Mouse (Mus musculus) ES-Bruce4 (cell line): ENCODE measurements at regions not wholly inside any gene's neighbourhood (a gene's known extent, or its start where the extent isn't known, plus 50 kb on each side); places are given as distances from the start of the nearest gene placed in this dataset.

Source experiments
- H3K27ac ChIP-seq: 2 replicates; pipeline ENCODE4 v1.5.1; 2012; ENCODE audit warnings: low read length, inconsistent platforms; ENCODE audit not compliant: insufficient read depth
- H3K27me3 ChIP-seq: 2 replicates; pipeline ENCODE4 v1.6.1; 2012; ENCODE audit warnings: mild to moderate bottlenecking, low read length, inconsistent platforms; ENCODE audit not compliant: control insufficient read depth, poor library complexity, insufficient read depth, severe bottlenecking
- H3K36me3 ChIP-seq: 2 replicates; pipeline ENCODE4 v1.6.1; 2012; ENCODE audit warnings: inconsistent platforms, mild to moderate bottlenecking, low read length, moderate library complexity; ENCODE audit not compliant: control insufficient read depth, poor library complexity, insufficient read depth, severe bottlenecking
- H3K4me1 ChIP-seq: one replicate; pipeline ENCODE4 v1.8.1; 2011; ENCODE audit warnings: low read length; ENCODE audit not compliant: control insufficient read depth, insufficient read depth
- H3K4me3 ChIP-seq: 2 replicates; pipeline ENCODE4 v1.5.1; 2011; ENCODE audit warnings: low read depth, mild to moderate bottlenecking, low read length
- H3K9ac ChIP-seq: 2 replicates; pipeline ENCODE4 v1.6.1; 2012; ENCODE audit warnings: low read depth, mild to moderate bottlenecking, inconsistent platforms; ENCODE audit not compliant: poor library complexity, severe bottlenecking
- H3K9me3 ChIP-seq: replicated peaks from 2 replicates; pipeline ENCODE4 v1.6.1; 2012; ENCODE audit warnings: mild to moderate bottlenecking, low read length, inconsistent platforms; ENCODE audit not compliant: control insufficient read depth, poor library complexity, insufficient read depth, severe bottlenecking
- CTCF ChIP-seq: IDR thresholded peaks from one replicate; pipeline ENCODE4 v1.8.1; 2011; ENCODE audit warnings: low read depth, low read length
- EP300 ChIP-seq: IDR thresholded peaks from 2 replicates; pipeline ENCODE4 v1.6.1; 2011; ENCODE audit warnings: low read depth, low read length; ENCODE audit not compliant: insufficient read depth
- POLR2A ChIP-seq: IDR thresholded peaks from one replicate; pipeline ENCODE4 v1.8.1; 2011; ENCODE audit warnings: low read length; ENCODE audit not compliant: insufficient read depth

DNA sequence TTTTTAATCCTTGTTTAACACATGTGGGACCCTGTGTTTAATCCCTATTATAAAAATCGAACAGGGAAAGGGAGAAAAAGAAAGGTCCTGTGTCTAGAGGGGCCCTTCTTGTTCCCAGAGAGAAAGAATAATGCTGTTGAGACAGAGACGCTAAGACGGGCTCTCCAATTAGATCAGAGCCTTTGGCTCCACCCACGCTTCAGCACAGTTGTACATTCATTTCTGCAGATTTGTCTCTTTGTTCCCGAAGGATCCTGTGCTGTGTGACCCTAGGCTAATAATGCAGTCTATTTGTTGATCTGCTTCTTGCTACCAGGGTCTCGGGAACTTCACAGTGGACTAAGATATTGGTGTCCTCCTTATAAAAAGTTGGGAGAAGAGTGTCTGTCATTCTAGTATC, 92.0 kb downstream of the Cdc5l start:
- H3K36me3 ChIP-seq, result no peaks in the 10 kb centered on the region
- no peak overlapping the region for H3K9ac ChIP-seq
- no peaks in the 10 kb centered on the region; the same call in 1 of the 2 replicates for H3K9me3 ChIP-seq
- TF ChIP-seq POLR2A, result no peak
- no peak for TF ChIP-seq CTCF
- TF ChIP-seq EP300, result no peak
- H3K27me3 ChIP-seq, result no peaks in the 10 kb centered on the region
- no peaks in the 10 kb centered on the region for H3K4me1 ChIP-seq
- H3K4me3 ChIP-seq, result no peak overlapping the region
- H3K27ac ChIP-seq, result no peak overlapping the region

- Histone ChIP-seq H3K36me3 (no peaks in the 10 kb centered on the region), H3K27ac (no peak overlapping the region), H3K4me1 (no peaks in the 10 kb centered on the region), H3K4me3 (no peak overlapping the region), H3K27me3 (no peaks in the 10 kb centered on the region), H3K9ac (no peak overlapping the region), H3K9me3 (no peaks in the 10 kb centered on the region; the same call in 1 of the 2 replicates)
- TF ChIP-seq POLR2A, result no peak
- TF ChIP-seq CTCF, result no peak
- no peak for TF ChIP-seq EP300
Measured at GRCm38 (mm10) chr17:45340851-45341250, 92.7 kb downstream of the Cdc5l start.

DNA sequence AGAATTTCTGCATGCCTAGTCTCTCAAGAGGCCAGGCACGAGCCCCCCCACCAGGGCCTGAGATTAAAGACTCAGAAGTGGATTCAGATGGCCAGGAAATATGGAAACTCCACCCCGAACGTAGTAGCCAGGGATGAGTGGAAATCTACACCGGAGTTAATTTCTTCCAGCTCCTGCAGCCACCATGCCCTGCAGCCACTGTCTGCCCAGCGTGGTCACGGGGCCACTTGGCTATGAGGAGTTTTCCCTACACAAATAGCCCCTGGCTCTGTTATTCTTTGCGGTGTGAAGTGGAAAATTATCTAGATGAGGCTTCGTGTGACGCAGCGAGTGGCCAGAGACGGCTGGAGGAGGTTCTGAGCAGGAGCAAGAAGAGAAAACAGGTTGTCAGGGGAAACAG, 94.3 kb downstream of the Cdc5l start:
- Histone ChIP-seq H3K4me3 (no peak overlapping the region), H3K27me3 (no peaks in the 10 kb centered on the region), H3K4me1 (no peaks in the 10 kb centered on the region), H3K9ac (no peak overlapping the region), H3K9me3 (no peaks in the 10 kb centered on the region; the same call in 1 of the 2 replicates), H3K27ac (no peak overlapping the region), H3K36me3 (no peaks in the 10 kb centered on the region)
- TF ChIP-seq CTCF (no peak), POLR2A (no peak), EP300 (no peak)

- Histone ChIP-seq H3K9me3 (no peaks in the 10 kb centered on the region), H3K27me3 (no peaks in the 10 kb centered on the region), H3K4me1 (no peaks in the 10 kb centered on the region), H3K4me3 (no peak overlapping the region), H3K9ac (no peak overlapping the region), H3K27ac (no peak overlapping the region), H3K36me3 (no peaks in the 10 kb centered on the region)
- TF ChIP-seq EP300, result no peak
- TF ChIP-seq CTCF, result no peak
- TF ChIP-seq POLR2A, result no peak
Measured at GRCm38 (mm10) chr17:45338086-45338485, 95.5 kb downstream of the Cdc5l start.

GRCm38 (mm10) chr17:45335586-45336151, 97.9 kb downstream of the Cdc5l start:
- Histone ChIP-seq H3K27ac (no peak overlapping the region), H3K27me3 (no peaks in the 10 kb centered on the region), H3K9ac (no peak overlapping the region), H3K4me1 (no peaks in the 10 kb centered on the region), H3K9me3 (no peaks in the 10 kb centered on the region), H3K36me3 (no peaks in the 10 kb centered on the region), H3K4me3 (no peak overlapping the region)
- TF ChIP-seq POLR2A (no peak), EP300 (no peak), CTCF (no peak)

DNA sequence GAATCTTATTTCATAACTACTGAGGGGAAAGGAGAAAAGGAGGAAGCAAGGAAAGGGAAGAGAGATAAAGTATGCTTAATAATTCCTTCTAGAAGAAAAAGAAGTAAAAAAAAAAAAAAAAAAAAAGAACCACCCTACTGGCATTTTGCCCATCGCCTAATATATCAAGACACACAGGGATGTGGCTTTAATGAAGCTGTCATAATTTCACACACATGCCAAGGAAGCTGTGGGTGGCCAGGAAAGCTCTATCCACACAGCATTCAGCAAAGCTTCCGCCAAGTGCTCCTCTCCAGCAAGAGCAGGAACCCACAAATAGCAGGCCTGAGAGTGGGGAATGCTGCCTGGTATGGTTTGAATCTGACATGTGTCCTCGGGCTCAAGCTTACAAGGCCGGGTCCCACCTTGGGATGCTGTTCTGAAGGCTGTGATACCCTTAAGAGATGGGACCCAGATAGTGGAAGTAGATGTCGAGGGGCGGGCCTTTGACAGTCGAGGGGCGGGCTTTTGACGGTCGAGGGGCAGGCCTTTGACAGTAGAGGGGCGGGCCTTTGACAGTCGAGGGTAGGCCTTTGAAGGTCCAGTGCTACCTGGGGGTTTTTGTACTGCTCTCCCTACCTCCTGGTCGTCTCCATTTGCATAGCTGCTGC, 98.7 kb downstream of the Cdc5l start:
- TF ChIP-seq CTCF, result no peak
- TF ChIP-seq EP300, result no peak
- no peak for TF ChIP-seq POLR2A
- Histone ChIP-seq H3K9me3 (no peaks in the 10 kb centered on the region), H3K27ac (no peak overlapping the region), H3K36me3 (no peaks in the 10 kb centered on the region), H3K27me3 (no peaks in the 10 kb centered on the region), H3K9ac (no peak overlapping the region), H3K4me1 (no peaks in the 10 kb centered on the region), H3K4me3 (no peak overlapping the region)
